In genomic region chr16:88204400-88204799, GRCm38 (mm10) we compare ENCODE assay signal across 9 mouse cellular contexts.
DNase-seq lines count a peak whose midpoint lies in the region; ATAC-seq lines count a peak whose summit lies in the region.
"Had no signal": no experiment of that assay in that cellular context is flagged by ENCODE, and none has a peak within 500 bp of the region (broad histone marks: within the 10 kb centered on the region; RNA-seq: fewer than 3 reads in every experiment).

No protein-coding gene starts in this region.

- H3K27me3 ChIP-seq in heart, embryonic 11.5 days (ENCODE audit: control insufficient read depth, insufficient read depth, low read length): no peaks in the 10 kb centered on the region
- no peaks in the 10 kb centered on the region for H3K27me3 ChIP-seq in limb, embryonic 11.5 days (ENCODE audit: control insufficient read depth, insufficient read depth, low read length)
- no peaks in the 10 kb centered on the region for H3K27me3 ChIP-seq in stomach, embryonic 16.5 days (ENCODE audit: control insufficient read depth, insufficient read depth, low read length)
- H3K27me3 ChIP-seq: lung, embryonic 15.5 days had no signal

- no peak overlapping the region for H3K27ac ChIP-seq in heart, embryonic 11.5 days (ENCODE audit: low read depth, low read length)
- no peak overlapping the region for H3K27ac ChIP-seq in limb, embryonic 11.5 days (replicated peaks; ENCODE audit: low read depth, low read length)
- H3K27ac ChIP-seq in stomach, embryonic 16.5 days (ENCODE audit: low read length): no peak overlapping the region
- H3K27ac ChIP-seq: lung, embryonic 15.5 days had no signal

- ATAC-seq in heart, embryonic 11.5 days (replicated peaks; ENCODE audit: insufficient number of reproducible peaks, low FRiP score, low TSS enrichment): no peak
- ATAC-seq in limb, embryonic 11.5 days (ENCODE audit: insufficient number of reproducible peaks, low FRiP score, low TSS enrichment, low read depth): no peak
- ATAC-seq in stomach, embryonic 16.5 days (ENCODE audit: insufficient read depth, low FRiP score): peak; percentile 33; the same call in 1 of the 2 replicates

- no peak overlapping the region for H3K4me3 ChIP-seq in heart, embryonic 11.5 days (ENCODE audit: low read depth, low read length)
- no peak overlapping the region for H3K4me3 ChIP-seq in limb, embryonic 11.5 days (ENCODE audit: low read depth, low read length)
- no peak overlapping the region for H3K4me3 ChIP-seq in stomach, embryonic 16.5 days (replicated peaks; ENCODE audit: low read length)
- H3K4me3 ChIP-seq: lung, embryonic 15.5 days had no signal

- no peak overlapping the region for H3K4me2 ChIP-seq in heart, embryonic 11.5 days
- H3K4me2 ChIP-seq in limb, embryonic 11.5 days (ENCODE audit: low read depth, severe bottlenecking): no peak overlapping the region
- no peak overlapping the region for H3K4me2 ChIP-seq in stomach, embryonic 16.5 days (ENCODE audit: low read depth, low read length)
- H3K4me2 ChIP-seq: lung, embryonic 15.5 days had no signal

- H3K4me1 ChIP-seq in heart, embryonic 11.5 days (ENCODE audit: control insufficient read depth, insufficient read depth, low read length): no peaks in the 10 kb centered on the region
- H3K4me1 ChIP-seq in limb, embryonic 11.5 days (ENCODE audit: control insufficient read depth, insufficient read depth, low read length): no peaks in the 10 kb centered on the region
- H3K4me1 ChIP-seq in stomach, embryonic 16.5 days (ENCODE audit: control insufficient read depth, insufficient read depth, low read length): no peaks in the 10 kb centered on the region
- H3K4me1 ChIP-seq: lung, embryonic 15.5 days had no signal

- H3K9me3 ChIP-seq in heart, embryonic 11.5 days (replicated peaks; ENCODE audit: control insufficient read depth, low read length): peaks cover 2% of the 10 kb centered on the region; the same call in 1 of the 2 replicates
- H3K9me3 ChIP-seq in limb, embryonic 11.5 days (ENCODE audit: control insufficient read depth, low read length): no peaks in the 10 kb centered on the region
- no peaks in the 10 kb centered on the region for H3K9me3 ChIP-seq in stomach, embryonic 16.5 days (replicated peaks; ENCODE audit: control insufficient read depth, low read length)
- H3K9me3 ChIP-seq: lung, embryonic 15.5 days had no signal

- H3K9ac ChIP-seq in heart, embryonic 11.5 days (ENCODE audit: low read depth, low read length): no peak overlapping the region
- no peak overlapping the region for H3K9ac ChIP-seq in limb, embryonic 11.5 days (ENCODE audit: low read length)
- no peak overlapping the region for H3K9ac ChIP-seq in stomach, embryonic 16.5 days (ENCODE audit: low read length)
- H3K9ac ChIP-seq: lung, embryonic 15.5 days had no signal

- DNase-seq in heart, adult 18-20 months: peak; percentile 21 to 57
- peak; percentile 38 for DNase-seq in cerebellum, adult 9-10 months
- peak; percentile 26 to 64 for DNase-seq in frontal cortex, postnatal 14 days (ENCODE audit: low spot score in 2 of 2)
- peak; percentile 23 to 66 for DNase-seq in kidney, adult 8-10 months
- DNase-seq in limb, embryonic 11.5 days (ENCODE audit: low spot score): peak; percentile 78
- peak; percentile 60 for DNase-seq in neural tube, embryonic 10.5 days (ENCODE audit: extremely low spot score, low spot score)

- WGBS in heart, embryonic 11.5 days (ENCODE audit: insufficient replicate concordance): 6% methylated on average over 5 of the region's 5 CpGs
- WGBS in limb, embryonic 11.5 days: 6% methylated on average over 5 of the region's 5 CpGs
- 3% methylated on average over 5 of the region's 5 CpGs for WGBS in stomach, embryonic 16.5 days

- H3K36me3 ChIP-seq in heart, embryonic 11.5 days (ENCODE audit: control insufficient read depth, insufficient read depth, low read length): no peaks in the 10 kb centered on the region
- no peaks in the 10 kb centered on the region for H3K36me3 ChIP-seq in limb, embryonic 11.5 days (ENCODE audit: control insufficient read depth, insufficient read depth, low read length)
- H3K36me3 ChIP-seq in stomach, embryonic 16.5 days (ENCODE audit: control insufficient read depth, insufficient read depth, low read length): no peaks in the 10 kb centered on the region
- H3K36me3 ChIP-seq: lung, embryonic 15.5 days had no signal
